Mouse (Mus musculus): ENCODE data around the gene Klk1b16. TPM values are rescaled to one million over a fixed set of nuclear protein-coding genes. Genes with fewer than 3 reads are reported as not detected.

Gene Klk1b16
- not detected in 2 replicates for polyA plus RNA-seq (2012; rRNA removed)

DNA sequence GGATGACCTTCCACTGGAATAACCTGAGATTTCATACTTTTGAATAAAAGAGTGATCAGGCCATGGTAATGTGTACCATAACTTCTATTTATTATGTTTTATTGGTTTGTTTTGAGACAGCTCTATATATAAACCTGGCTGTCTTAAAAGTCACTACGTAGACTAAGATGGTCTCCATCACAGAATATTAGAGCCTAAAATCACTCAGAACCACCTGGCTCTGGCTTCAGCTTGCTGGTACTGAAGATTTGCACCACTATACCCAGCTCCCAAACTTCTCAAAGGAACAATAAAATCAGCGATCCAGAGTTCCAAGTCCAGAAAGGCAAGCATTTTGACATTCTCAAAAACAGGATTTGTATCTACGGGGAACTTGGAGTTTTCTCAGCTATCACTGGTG lies at the start of gene Klk1b16:
TSS of gene Klk1b16 (plus strand) at position 301 of the 400 bp plus-strand sequence.

DNA sequence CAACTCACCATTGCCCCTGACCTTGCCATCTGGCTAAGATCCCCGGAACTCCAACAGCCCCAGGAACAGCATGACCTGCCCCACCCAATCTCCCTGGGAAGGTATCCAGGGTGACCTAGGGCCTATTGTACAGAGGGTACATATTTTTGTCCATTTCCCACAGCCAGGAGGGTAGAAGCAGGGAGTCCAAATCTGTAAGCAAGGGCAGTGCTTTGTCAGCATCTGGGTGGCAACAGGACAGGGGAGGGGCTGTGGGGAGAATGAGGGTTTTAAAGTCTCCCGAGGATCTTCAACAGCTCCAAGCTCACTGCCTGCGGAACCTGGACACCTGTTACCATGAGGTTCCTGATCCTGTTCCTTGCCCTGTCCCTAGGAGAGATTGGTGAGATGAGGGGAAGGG lies 34.5 kb upstream of the Klk1b16 start, which contains the start of gene Klk1b21:
TSS of gene Klk1b21 (plus strand) at position 301 of the 400 bp plus-strand sequence.

GRCm38 (mm10) chr7:44112373-44112772 lies 24.2 kb upstream of the Klk1b16 start, which contains the start of gene Klk1b22:
Gene Klk1b22, plus strand, starts transcription at chr7:44112673.

DNA sequence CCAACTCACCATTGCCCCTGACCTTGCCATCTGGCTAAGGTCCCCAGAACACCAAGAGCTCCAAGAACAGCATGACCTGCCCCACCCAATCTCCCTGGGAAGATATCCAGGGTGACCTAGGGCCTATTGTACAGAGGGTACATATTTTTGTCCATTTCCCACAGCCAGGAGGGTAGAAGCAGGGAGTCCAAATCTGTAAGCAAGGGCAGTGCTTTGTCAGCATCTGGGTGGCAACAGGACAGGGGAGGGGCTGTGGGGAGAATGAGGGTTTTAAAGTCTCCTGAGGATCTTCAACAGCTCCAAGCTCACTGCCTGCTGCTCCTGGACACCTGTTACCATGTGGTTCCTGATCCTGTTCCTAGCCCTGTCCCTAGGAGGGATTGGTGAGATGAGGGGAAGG lies 51.4 kb downstream of the Klk1b16 start, which contains the start of gene Klk1b24:
TSS of gene Klk1b24 (plus strand) at position 301 of the 400 bp plus-strand sequence.

Other genes starting within 250 kb of the Klk1b16 start
- not detected in 2 replicates for gene Klk15, start 203.0 kb upstream of the Klk1b16 start, polyA plus RNA-seq (2012; rRNA removed)
- not detected in 2 replicates for gene Klk1b8, start 186.1 kb upstream of the Klk1b16 start, polyA plus RNA-seq (2012; rRNA removed)
- gene Klk1b1, start 170.0 kb upstream of the Klk1b16 start, polyA plus RNA-seq (2012; rRNA removed): not detected in 2 replicates
- gene Klk1b9, start 160.7 kb upstream of the Klk1b16 start, polyA plus RNA-seq (2012; rRNA removed): not detected in 2 replicates
- not detected in 2 replicates for gene Klk1b11, start 140.9 kb upstream of the Klk1b16 start, polyA plus RNA-seq (2012; rRNA removed)
- not detected in 2 replicates for gene Klk1b26, start 124.6 kb upstream of the Klk1b16 start, polyA plus RNA-seq (2012; rRNA removed)
- gene Klk1b27, start 84.5 kb upstream of the Klk1b16 start, polyA plus RNA-seq (2012; rRNA removed): 0.07 and 0.10 TPM in 2 replicates
- gene Klk1b21, start 34.4 kb upstream of the Klk1b16 start, polyA plus RNA-seq (2012; rRNA removed): not detected in 2 replicates
- not detected in 2 replicates for gene Klk1b22, start 24.1 kb upstream of the Klk1b16 start, polyA plus RNA-seq (2012; rRNA removed)
- not detected in 2 replicates for gene Klk1b24, start 51.5 kb downstream of the Klk1b16 start, polyA plus RNA-seq (2012; rRNA removed)
- gene Klk1b3, start 61.4 kb downstream of the Klk1b16 start, polyA plus RNA-seq (2012; rRNA removed): not detected in 2 replicates
- gene Klk1b4, start 70.7 kb downstream of the Klk1b16 start, polyA plus RNA-seq (2012; rRNA removed): 0.13 and 0.50 TPM in 2 replicates
- not detected in 2 replicates for gene Klk1b5, start 79.2 kb downstream of the Klk1b16 start, polyA plus RNA-seq (2012; rRNA removed)
- gene Klk1, start 88.6 kb downstream of the Klk1b16 start, polyA plus RNA-seq (2012; rRNA removed): 0.08 and 0.67 TPM in 2 replicates
- gene Gm36864, start 99.4 kb downstream of the Klk1b16 start, polyA plus RNA-seq (2012; rRNA removed): not detected in 2 replicates
- 0.71 TPM in 2 replicates for gene 1700028J19Rik, start 109.9 kb downstream of the Klk1b16 start, polyA plus RNA-seq (2012; rRNA removed)
- gene 2410002F23Rik, start 110.0 kb downstream of the Klk1b16 start, polyA plus RNA-seq (2012; rRNA removed): 33.2 and 37.0 TPM in 2 replicates
- not detected in 2 replicates for gene Acp4, start 120.6 kb downstream of the Klk1b16 start, polyA plus RNA-seq (2012; rRNA removed)
- gene Gm15517, start 124.7 kb downstream of the Klk1b16 start, polyA plus RNA-seq (2012; rRNA removed): not detected in 2 replicates
- gene Clec11a, start 170.1 kb downstream of the Klk1b16 start, polyA plus RNA-seq (2012; rRNA removed): 0.78 and 0.94 TPM in 2 replicates
- gene Shank1, start 173.5 kb downstream of the Klk1b16 start, polyA plus RNA-seq (2012; rRNA removed): 0.02 and 0.04 TPM in 2 replicates
- gene Syt3, start 247.3 kb downstream of the Klk1b16 start, polyA plus RNA-seq (2012; rRNA removed): 0.02 and 0.04 TPM in 2 replicates
- 0.19 and 0.22 TPM in 2 replicates for gene 1700008O03Rik, start 249.1 kb downstream of the Klk1b16 start, polyA plus RNA-seq (2012; rRNA removed)

Measured in liver, embryonic 18 days (tissue).